Comparison of ENCODE assay signal across 13 mouse cellular contexts in genomic region chr16:34320023-34320800, GRCm38 (mm10).
A peak's percentile ranks its signal among the peaks of the same experiment; 100 is the strongest.
DNase-seq lines count a peak whose midpoint lies in the region; ATAC-seq and TF ChIP-seq lines count a peak whose summit lies in the region.
"Had no signal": no experiment of that assay in that cellular context is flagged by ENCODE, and none has a peak within 500 bp of the region (broad histone marks: within the 10 kb centered on the region; RNA-seq: fewer than 3 reads in every experiment).

No protein-coding gene starts in this region.

- peak overlapping the region; percentile 58; the same call in 1 of the 2 replicates for H3K27ac ChIP-seq in heart, embryonic 11.5 days (ENCODE audit: low read depth, low read length)
- H3K27ac ChIP-seq in heart, adult 2 months, result no peak overlapping the region
- peak overlapping the region; percentile 22; the same call in 1 of the 2 replicates for H3K27ac ChIP-seq in midbrain, embryonic 16.5 days (ENCODE audit: low read length)
- H3K27ac ChIP-seq in midbrain, embryonic 10.5 days (replicated peaks), result no peak overlapping the region
- H3K27ac ChIP-seq: embryonic facial prominence, embryonic 13.5 days; hindbrain, embryonic 14.5 days had no signal

- TF ChIP-seq POLR2A in heart, adult 2 months (IDR thresholded peaks at IDR 0.05; ENCODE audit: insufficient read depth, low read depth, low read length), result no peak

- H3K4me2 ChIP-seq in heart, embryonic 11.5 days, result no peak overlapping the region
- no peak overlapping the region for H3K4me2 ChIP-seq in midbrain, embryonic 16.5 days (ENCODE audit: low read length)
- H3K4me2 ChIP-seq: embryonic facial prominence, embryonic 13.5 days; hindbrain, embryonic 14.5 days had no signal

- H3K4me3 ChIP-seq in heart, embryonic 11.5 days (ENCODE audit: low read depth, low read length), result no peak overlapping the region
- no peak overlapping the region for H3K4me3 ChIP-seq in heart, adult 2 months
- no peak overlapping the region for H3K4me3 ChIP-seq in midbrain, embryonic 16.5 days (ENCODE audit: low read depth, low read length)
- no peak overlapping the region for H3K4me3 ChIP-seq in midbrain, embryonic 10.5 days
- H3K4me3 ChIP-seq: embryonic facial prominence, embryonic 13.5 days had no signal

- H3K4me1 ChIP-seq in heart, embryonic 11.5 days (ENCODE audit: control insufficient read depth, insufficient read depth, low read length), result peaks cover 27% of the 10 kb centered on the region
- 0 out of 2 replicates have a peak, but pooled peaks cover 2% of the 10 kb centered on the region for H3K4me1 ChIP-seq in heart, adult 2 months (ENCODE audit: control insufficient read depth, insufficient read depth, low read length)
- peaks cover 27% of the 10 kb centered on the region for H3K4me1 ChIP-seq in midbrain, embryonic 16.5 days (ENCODE audit: control insufficient read depth, insufficient read depth, low read length)
- peaks cover 10% of the 10 kb centered on the region; the same call in 1 of the 2 replicates for H3K4me1 ChIP-seq in midbrain, embryonic 10.5 days

- no peaks in the 10 kb centered on the region for H3K36me3 ChIP-seq in heart, embryonic 11.5 days (ENCODE audit: control insufficient read depth, insufficient read depth, low read length)
- H3K36me3 ChIP-seq in heart, adult 2 months (ENCODE audit: control insufficient read depth, insufficient read depth, low read length), result no peaks in the 10 kb centered on the region
- no peaks in the 10 kb centered on the region for H3K36me3 ChIP-seq in midbrain, embryonic 16.5 days (ENCODE audit: control insufficient read depth, insufficient read depth, low read length)
- H3K36me3 ChIP-seq in midbrain, embryonic 10.5 days, result peaks cover 1% of the 10 kb centered on the region; the same call in 1 of the 2 replicates

- no peak overlapping the region for H3K9ac ChIP-seq in heart, embryonic 11.5 days (ENCODE audit: low read depth, low read length)
- no peak overlapping the region for H3K9ac ChIP-seq in heart, adult 2 months (ENCODE audit: low read depth, low read length)
- H3K9ac ChIP-seq in midbrain, embryonic 16.5 days (ENCODE audit: low read depth, low read length), result no peak overlapping the region
- H3K9ac ChIP-seq: embryonic facial prominence, embryonic 13.5 days; hindbrain, embryonic 14.5 days had no signal

- no peaks in the 10 kb centered on the region for H3K9me3 ChIP-seq in heart, embryonic 11.5 days (replicated peaks; ENCODE audit: control insufficient read depth, low read length)
- no peaks in the 10 kb centered on the region for H3K9me3 ChIP-seq in midbrain, embryonic 16.5 days (replicated peaks; ENCODE audit: control insufficient read depth, low read length, poor library complexity, severe bottlenecking)
- H3K9me3 ChIP-seq in midbrain, embryonic 10.5 days (replicated peaks), result no peaks in the 10 kb centered on the region

- 69% methylated on average over 11 of the region's 11 CpGs for WGBS in heart, embryonic 11.5 days (ENCODE audit: insufficient replicate concordance)
- 71% methylated on average over 11 of the region's 11 CpGs for WGBS in heart, adult 2 months
- WGBS in midbrain, embryonic 16.5 days, result 75% methylated on average over 11 of the region's 11 CpGs
- 88% methylated on average over 11 of the region's 11 CpGs for WGBS in midbrain, embryonic 10.5 days

- no peak for ATAC-seq in heart, embryonic 11.5 days (replicated peaks; ENCODE audit: insufficient number of reproducible peaks, low FRiP score, low TSS enrichment)
- ATAC-seq in midbrain, embryonic 16.5 days, result no peak
- ATAC-seq: forebrain, embryonic 16.5 days had no signal

- H3K79me2 ChIP-seq in heart, adult 2 months (replicated peaks; ENCODE audit: control insufficient read depth, insufficient read depth, low read length), result no peaks in the 10 kb centered on the region

- H3K27me3 ChIP-seq in heart, embryonic 11.5 days (ENCODE audit: control insufficient read depth, insufficient read depth, low read length), result no peaks in the 10 kb centered on the region
- no peaks in the 10 kb centered on the region for H3K27me3 ChIP-seq in heart, adult 2 months (ENCODE audit: control insufficient read depth, insufficient read depth, low read length)
- H3K27me3 ChIP-seq in midbrain, embryonic 16.5 days (ENCODE audit: control insufficient read depth, insufficient read depth, low read depth, low read length), result no peaks in the 10 kb centered on the region
- H3K27me3 ChIP-seq in midbrain, embryonic 10.5 days (ENCODE audit: low read depth, poor library complexity, severe bottlenecking), result no peaks in the 10 kb centered on the region
- H3K27me3 ChIP-seq: embryonic facial prominence, embryonic 13.5 days had no signal

- intact Hi-C loops in heart, adult 2 months (cut with DNase I), result no loop called here
- intact Hi-C loops in heart, postnatal 10 days (cut with DNase I), result no loop called here

- no peak for DNase-seq in heart, adult 2 months
- DNase-seq in midbrain, embryonic 10.5 days (ENCODE audit: low spot score), result no peak
- peak; percentile 50 to 60 for DNase-seq in heart, postnatal 10 days
- peak; percentile 64 to 83 for DNase-seq in kidney, postnatal 36 days
- no peak for DNase-seq in ovary, postnatal 14 days (ENCODE audit: low spot score)
- DNase-seq: cerebellum, adult 8-10 months; liver; lung, postnatal 10 days had no signal

- no peak for TF ChIP-seq CTCF in heart, adult 2 months (IDR thresholded peaks at IDR 0.05)

- TF ChIP-seq EP300 in heart, adult 2 months (IDR thresholded peaks at IDR 0.05; ENCODE audit: insufficient read depth, low read depth, low read length), result no peak

Comparison
In these comparisons a context has a peak if more than half of its experiments do, and no peak if none do; other contexts are left out.
1. H3K27ac ChIP-seq: peak in heart, embryonic 11.5 days (single experiment) and midbrain, embryonic 16.5 days (single experiment); none in heart, adult 2 months (single experiment) and midbrain, embryonic 10.5 days (single experiment).
2. DNase-seq: peak in heart, postnatal 10 days (2 of 2) and kidney, postnatal 36 days (2 of 2); none in heart, adult 2 months (0 of 2), midbrain, embryonic 10.5 days (single experiment) and ovary, postnatal 14 days (single experiment).